Mouse (Mus musculus) hindbrain, embryonic 13.5 days (tissue): Measurements from ENCODE around the gene Tfap2e. TPM values are rescaled to one million over a fixed set of nuclear protein-coding genes. Genes with fewer than 3 reads are reported as not detected.
A peak's percentile ranks its signal among the peaks of the same experiment; 100 is the strongest.

Experiments
- ATAC-seq: fragments of 200-750 bp; cut with Nextera tagmentation; 2 replicates; pipeline ENCODE4 v1.8.0; 2017; ENCODE audit warnings: moderate TSS enrichment; ENCODE audit not compliant: low FRiP score
- H3K27ac ChIP-seq: fragments of 300-500 bp; sonication (generic); 2 replicates; pipeline ENCODE4 v1.5.1; 2015; ENCODE audit warnings: inconsistent platforms, mild to moderate bottlenecking, moderate library complexity
- H3K27me3 ChIP-seq: fragments of 300-500 bp; sonication (generic); 2 replicates; pipeline ENCODE4 v1.6.1; 2015; ENCODE audit warnings: mild to moderate bottlenecking, inconsistent platforms
- H3K36me3 ChIP-seq: fragments of 300-500 bp; sonication (generic); 2 replicates; pipeline ENCODE4 v1.6.1; 2015; ENCODE audit warnings: mild to moderate bottlenecking, inconsistent platforms
- H3K4me1 ChIP-seq: fragments of 300-500 bp; sonication (generic); replicated peaks from 2 replicates; pipeline ENCODE4 v1.6.1; 2015; ENCODE audit warnings: inconsistent platforms
- H3K4me2 ChIP-seq: fragments of 300-500 bp; sonication (generic); 2 replicates; pipeline ENCODE4 v1.6.1; 2015; ENCODE audit warnings: inconsistent platforms, mild to moderate bottlenecking, moderate library complexity
- H3K4me3 ChIP-seq: fragments of 300-500 bp; sonication (generic); 2 replicates; pipeline ENCODE4 v1.5.1; 2015; ENCODE audit warnings: mild to moderate bottlenecking, inconsistent platforms
- H3K9ac ChIP-seq: fragments of 300-500 bp; sonication (generic); 2 replicates; pipeline ENCODE4 v1.6.1; 2015; ENCODE audit warnings: mild to moderate bottlenecking, inconsistent platforms
- H3K9me3 ChIP-seq: fragments of 300-500 bp; sonication (generic); 2 replicates; pipeline ENCODE4 v1.6.1; 2016; ENCODE audit warnings: inconsistent platforms
- WGBS: fragments of 180-500 bp; shearing (Covaris S2); methylation state at CpG from one replicate; pipeline ENCODE4 v1.1.7; 2015; 5-methylcytosine and 5-hydroxymethylcytosine counted together
- polyA plus RNA-seq: library from polyadenylated mRNA; unstranded; fragments of >200 nt; fragmentation: Nextera tagmentation; extraction: Ambion mirVana; gene quantifications from 2 replicates; pipeline ENCODE4 v1.2.1, GENCODE M21; 2015

Tfap2e gene
- polyA plus RNA-seq, 1 experiment from 2014 or later = 0.38 TPM

- WGBS = 81% methylated on average over 26 of the region's 26 CpGs
- Histone ChIP-seq H3K36me3 (peaks cover 52% of the 10 kb centered on the region), H3K4me2 (peak overlapping the region; percentile 97; the same call in 1 of the 2 replicates), H3K27me3 (no peaks in the 10 kb centered on the region), H3K4me3 (no peak overlapping the region; the same call in 1 of the 2 replicates), H3K9ac (peak overlapping the region; percentile 60), H3K4me1 (peaks cover 68% of the 10 kb centered on the region), H3K27ac (peak overlapping the region; percentile 52), H3K9me3 (no peaks in the 10 kb centered on the region)
- no peak for ATAC-seq
Measured at GRCm38 (mm10) chr4:126750046-126750683, 14.1 kb upstream of the Tfap2e start.

- ATAC-seq = no peak
- Histone ChIP-seq H3K9me3 (no peaks in the 10 kb centered on the region), H3K27me3 (peaks cover 6% of the 10 kb centered on the region), H3K4me2 (peak overlapping the region; percentile 25; the same call in 1 of the 2 replicates), H3K4me3 (peak overlapping the region; percentile 9; the same call in 1 of the 2 replicates), H3K9ac (peak overlapping the region; percentile 60), H3K36me3 (peaks cover 58% of the 10 kb centered on the region), H3K27ac (0 out of 2 replicates have a peak overlapping the region, but pooled peaks have one; percentile 52), H3K4me1 (peaks cover 62% of the 10 kb centered on the region)
- WGBS = 90% methylated on average over 11 of the region's 11 CpGs
Measured at GRCm38 (mm10) chr4:126749553-126749952, 13.5 kb upstream of the Tfap2e start.

DNA sequence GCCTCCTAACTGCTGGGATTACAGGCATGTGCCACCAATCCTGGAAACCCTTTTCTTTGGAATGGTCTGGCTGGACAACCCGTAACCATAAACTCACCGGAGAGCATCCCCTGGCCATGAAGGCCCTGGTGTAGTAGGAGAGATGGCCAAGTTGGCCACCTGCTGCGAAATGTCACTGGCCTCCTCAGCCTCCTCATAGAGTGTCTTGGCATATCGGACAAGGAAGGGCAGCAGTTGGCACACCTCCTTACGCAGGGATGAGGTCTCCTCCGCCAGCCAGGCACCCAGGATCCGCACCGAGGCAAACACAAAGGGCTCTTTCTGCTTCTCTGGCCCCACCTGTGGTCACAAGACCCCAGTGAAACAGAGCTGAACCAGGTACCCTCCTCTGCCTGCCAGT, 12.3 kb upstream of the Tfap2e start:
- H3K36me3 ChIP-seq = peaks cover 69% of the 10 kb centered on the region
- peak overlapping the region; percentile 60; the same call in 1 of the 2 replicates for H3K9ac ChIP-seq
- H3K4me1 ChIP-seq = peaks cover 65% of the 10 kb centered on the region
- peaks cover 17% of the 10 kb centered on the region for H3K27me3 ChIP-seq
- no peak overlapping the region for H3K27ac ChIP-seq
- H3K4me3 ChIP-seq = no peak overlapping the region
- WGBS = 96% methylated on average over 8 of the region's 8 CpGs
- no peak for ATAC-seq
- no peaks in the 10 kb centered on the region for H3K9me3 ChIP-seq
- no peak overlapping the region for H3K4me2 ChIP-seq

DNA sequence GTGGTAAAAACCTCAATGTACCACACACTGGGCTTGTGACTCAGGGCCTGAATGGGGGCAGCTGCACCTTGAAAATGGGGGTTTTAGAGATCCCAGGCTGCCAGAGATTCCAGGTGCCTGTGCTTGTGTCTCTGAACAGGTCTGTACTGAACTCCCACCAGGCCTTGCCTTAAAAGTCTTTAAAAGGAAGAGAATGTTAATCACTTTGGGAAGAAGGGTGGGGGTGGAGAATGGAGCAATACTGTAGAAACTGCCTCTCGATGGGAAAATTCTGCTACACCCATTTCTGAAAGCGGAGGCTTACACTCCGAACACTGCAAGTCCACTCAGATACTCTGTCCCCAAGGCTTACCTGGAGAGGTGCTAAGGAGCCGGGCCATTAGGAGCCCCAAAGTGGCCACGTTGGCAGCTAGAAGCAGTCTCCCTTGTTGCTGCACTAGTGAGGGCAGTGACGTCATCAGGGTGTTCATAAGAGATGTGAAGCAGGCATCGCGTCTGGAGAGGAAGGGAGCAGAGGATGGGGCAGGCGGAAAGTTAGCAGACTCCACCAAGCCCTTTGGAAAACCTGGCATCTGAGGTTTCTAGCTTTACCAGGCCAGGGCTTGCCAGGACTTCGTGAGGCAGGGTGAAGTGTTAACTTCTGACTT, 10.3 kb upstream of the Tfap2e start:
- H3K36me3 ChIP-seq = peaks cover 71% of the 10 kb centered on the region

DNA sequence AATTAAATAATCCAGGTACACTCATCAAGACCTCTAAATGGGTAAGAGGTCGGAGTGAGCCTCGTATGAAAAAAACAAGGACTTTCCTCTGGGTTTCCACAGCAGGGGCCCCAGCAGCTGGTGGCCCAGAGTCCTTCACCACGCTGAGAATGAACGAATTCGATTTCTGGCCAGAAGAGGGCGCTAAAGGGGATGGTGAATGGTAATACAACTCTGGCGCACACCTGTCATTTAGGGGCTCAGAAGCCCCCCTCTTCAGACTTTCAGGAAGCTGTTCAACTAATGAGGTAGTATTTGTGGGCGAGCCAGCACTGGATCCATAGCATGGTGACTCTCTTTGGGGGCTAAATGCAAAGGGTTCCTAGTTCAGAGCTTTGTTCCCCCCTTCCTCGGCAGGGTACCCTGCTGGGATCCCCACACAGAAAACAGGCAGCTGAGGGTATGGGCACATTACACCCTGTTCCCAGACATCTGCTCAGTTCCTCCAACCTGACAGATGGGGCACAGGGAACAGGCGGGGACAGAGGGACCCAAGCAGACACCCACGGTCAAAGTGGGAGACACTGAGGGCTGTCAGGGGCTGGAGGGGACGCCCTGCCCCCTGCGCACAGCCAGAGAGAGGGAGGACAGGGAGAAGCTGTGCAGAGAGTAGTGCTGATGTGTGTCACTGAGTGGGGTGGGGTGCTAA, 9.6 kb upstream of the Tfap2e start:
- no peak overlapping the region for H3K27ac ChIP-seq
- H3K36me3 ChIP-seq = peaks cover 71% of the 10 kb centered on the region
- H3K9me3 ChIP-seq = no peaks in the 10 kb centered on the region
- H3K9ac ChIP-seq = no peak overlapping the region; the same call in 1 of the 2 replicates
- no peak for ATAC-seq
- 35% methylated on average over 13 of the region's 13 CpGs for WGBS
- peaks cover 39% of the 10 kb centered on the region for H3K27me3 ChIP-seq
- H3K4me3 ChIP-seq = no peak overlapping the region
- H3K4me1 ChIP-seq = peaks cover 44% of the 10 kb centered on the region
- H3K4me2 ChIP-seq = no peak overlapping the region

More for the DNA sequence above, 10.3 kb upstream of the Tfap2e start:
- Histone ChIP-seq H3K9me3 (no peaks in the 10 kb centered on the region), H3K4me1 (peaks cover 51% of the 10 kb centered on the region), H3K4me3 (no peak overlapping the region), H3K27ac (no peak overlapping the region), H3K9ac (no peak overlapping the region), H3K4me2 (no peak overlapping the region), H3K27me3 (peaks cover 36% of the 10 kb centered on the region)
- WGBS = 85% methylated on average over 10 of the region's 10 CpGs
- no peak for ATAC-seq

- ATAC-seq = no peak
- Histone ChIP-seq H3K9me3 (no peaks in the 10 kb centered on the region), H3K9ac (no peak overlapping the region), H3K27me3 (peaks cover 45% of the 10 kb centered on the region), H3K27ac (no peak overlapping the region), H3K4me2 (no peak overlapping the region), H3K36me3 (peaks cover 64% of the 10 kb centered on the region), H3K4me1 (peaks cover 36% of the 10 kb centered on the region), H3K4me3 (no peak overlapping the region)
- 86% methylated on average over 14 of the region's 14 CpGs for WGBS
Measured at GRCm38 (mm10) chr4:126744831-126745230, 8.8 kb upstream of the Tfap2e start.

DNA sequence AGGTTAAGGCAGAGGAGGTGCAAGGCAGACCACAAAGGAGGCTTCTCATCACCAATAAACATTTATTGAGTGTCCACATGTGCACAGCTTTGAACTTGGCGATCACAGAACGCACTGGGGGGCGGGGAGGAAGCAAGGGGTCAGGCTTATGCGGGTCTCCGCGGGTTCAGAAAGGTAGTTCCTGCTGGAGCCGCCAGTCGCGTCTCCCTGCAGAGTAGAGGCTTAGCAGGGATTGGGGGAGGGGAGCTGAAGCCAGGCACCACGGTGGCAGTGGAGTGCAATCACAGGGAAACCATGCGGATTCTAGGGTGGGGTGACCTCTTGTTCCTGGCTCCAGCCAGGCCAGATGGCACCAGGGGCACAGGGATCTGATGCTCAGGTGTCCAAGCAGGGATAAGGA, 7.7 kb upstream of the Tfap2e start:
- H3K9ac ChIP-seq = peak overlapping the region; percentile 29; the same call in 1 of the 2 replicates
- peaks cover 25% of the 10 kb centered on the region for H3K4me1 ChIP-seq
- 14% methylated on average over 11 of the region's 11 CpGs for WGBS
- H3K27me3 ChIP-seq = peaks cover 56% of the 10 kb centered on the region
- no peak for ATAC-seq
- H3K27ac ChIP-seq = no peak overlapping the region
- no peak overlapping the region for H3K4me2 ChIP-seq
- H3K9me3 ChIP-seq = no peaks in the 10 kb centered on the region
- peaks cover 53% of the 10 kb centered on the region for H3K36me3 ChIP-seq
- no peak overlapping the region for H3K4me3 ChIP-seq

DNA sequence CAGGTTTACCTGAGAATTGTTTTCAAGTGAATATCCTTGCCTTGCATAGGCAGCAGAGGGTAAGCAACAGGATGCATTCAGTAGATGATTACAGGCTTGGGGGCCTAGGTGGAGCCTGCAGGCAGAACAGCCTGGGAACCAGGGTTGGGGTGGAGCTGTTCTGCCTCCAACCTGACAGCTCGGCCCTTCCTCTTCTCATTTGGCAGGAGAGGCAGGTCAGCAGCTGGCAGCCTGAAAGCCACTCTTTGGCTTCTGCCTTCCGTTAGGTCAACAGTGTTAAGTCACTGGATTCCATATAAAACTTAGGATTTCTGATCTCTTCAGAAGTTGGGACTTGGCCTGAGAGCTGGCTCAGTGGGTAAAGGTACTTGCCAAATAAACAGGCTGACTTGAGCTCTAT, 6.9 kb upstream of the Tfap2e start:
- Histone ChIP-seq H3K9me3 (no peaks in the 10 kb centered on the region), H3K9ac (no peak overlapping the region), H3K36me3 (peaks cover 45% of the 10 kb centered on the region), H3K4me2 (no peak overlapping the region), H3K27ac (no peak overlapping the region), H3K4me1 (peaks cover 18% of the 10 kb centered on the region), H3K27me3 (peaks cover 63% of the 10 kb centered on the region), H3K4me3 (no peak overlapping the region)
- no peak for ATAC-seq
- 67% methylated on average over 2 of the region's 2 CpGs for WGBS

GRCm38 (mm10) chr4:126741448-126741847, 5.4 kb upstream of the Tfap2e start:
- Histone ChIP-seq H3K9ac (peak overlapping the region; percentile 43; the same call in 1 of the 2 replicates), H3K9me3 (no peaks in the 10 kb centered on the region), H3K4me2 (peak overlapping the region; percentile 19; the same call in 1 of the 2 replicates), H3K4me3 (no peak overlapping the region), H3K36me3 (peaks cover 32% of the 10 kb centered on the region), H3K4me1 (peaks cover 16% of the 10 kb centered on the region), H3K27ac (no peak overlapping the region), H3K27me3 (peaks cover 79% of the 10 kb centered on the region)
- WGBS = 7% methylated on average over 12 of the region's 12 CpGs
- ATAC-seq = no peak

DNA sequence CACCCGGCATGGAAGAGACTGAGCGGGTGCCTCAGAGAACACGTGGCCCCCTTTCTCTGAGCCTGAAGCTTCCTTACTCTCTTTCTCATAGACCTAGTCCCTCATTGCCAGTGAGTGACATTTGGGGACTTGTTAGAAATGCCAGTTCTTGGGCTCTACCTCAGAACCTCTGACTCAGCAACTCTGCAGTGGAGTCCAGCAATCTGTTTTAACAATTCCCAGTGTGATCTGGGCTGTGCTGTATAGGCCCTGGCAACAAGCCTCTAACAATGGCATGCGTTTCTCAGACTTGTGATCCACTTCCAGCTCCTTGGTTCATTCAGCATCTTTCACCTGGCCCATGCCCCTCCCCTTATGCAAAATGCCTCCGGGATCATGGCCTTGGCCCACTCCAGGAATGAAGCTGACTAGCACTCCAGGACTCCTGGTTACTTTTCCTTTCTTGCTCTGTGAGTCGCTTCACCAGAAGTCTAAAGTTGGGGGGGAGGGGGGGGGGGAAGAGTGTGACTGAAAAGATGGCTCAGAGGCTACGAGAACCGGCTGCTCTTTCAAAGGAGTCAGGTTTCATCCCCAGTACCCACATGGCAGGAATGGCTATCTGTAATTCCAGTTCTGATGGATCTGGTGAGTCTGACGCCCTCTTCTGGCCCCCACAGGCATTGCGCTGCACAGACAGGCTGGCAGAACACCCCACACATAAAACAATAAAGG, 4.1 kb upstream of the Tfap2e start:
- no peak overlapping the region for H3K27ac ChIP-seq
- H3K27me3 ChIP-seq = peaks cover 92% of the 10 kb centered on the region
- no peak overlapping the region for H3K4me3 ChIP-seq
- peaks cover 19% of the 10 kb centered on the region for H3K36me3 ChIP-seq
- H3K4me2 ChIP-seq = no peak overlapping the region
- ATAC-seq = no peak
- H3K9me3 ChIP-seq = no peaks in the 10 kb centered on the region
- H3K4me1 ChIP-seq = peaks cover 20% of the 10 kb centered on the region
- 15% methylated on average over 10 of the region's 10 CpGs for WGBS
- no peak overlapping the region for H3K9ac ChIP-seq

GRCm38 (mm10) chr4:126735382-126736000, 549 bp downstream of the Tfap2e start:
- peak overlapping the region; percentile 31 for H3K4me3 ChIP-seq
- no peak; the same call in 1 of the 2 replicates for ATAC-seq
- H3K4me1 ChIP-seq = peaks cover 31% of the 10 kb centered on the region
- H3K9me3 ChIP-seq = no peaks in the 10 kb centered on the region
- 2% methylated on average over 49 of the region's 62 CpGs for WGBS
- 0 out of 2 replicates have a peak overlapping the region, but pooled peaks have one; percentile 49 for H3K9ac ChIP-seq
- H3K36me3 ChIP-seq = no peaks in the 10 kb centered on the region
- H3K4me2 ChIP-seq = peak overlapping the region; percentile 47
- H3K27me3 ChIP-seq = peaks cover 100% of the 10 kb centered on the region
- H3K27ac ChIP-seq = no peak overlapping the region
